Mouse (Mus musculus): ENCODE measurements around the gene Fpgs.
A peak's percentile ranks its signal among the peaks of the same experiment; 100 is the strongest.

Fpgs gene

GRCm38 (mm10) chr2:32724832-32725790, 21.2 kb upstream of the Fpgs start:
- no peak for DNase-seq (ENCODE audit: low spot score)

- DNase-seq (ENCODE audit: low spot score), result no peak
Measured at GRCm38 (mm10) chr2:32724149-32724548, 20.2 kb upstream of the Fpgs start.

GRCm38 (mm10) chr2:32722581-32722980, 18.6 kb upstream of the Fpgs start:
- DNase-seq (ENCODE audit: low spot score), result no peak

GRCm38 (mm10) chr2:32722046-32722445, 18.1 kb upstream of the Fpgs start:
- no peak for DNase-seq (ENCODE audit: low spot score)

- no peak for DNase-seq (ENCODE audit: low spot score)
Measured at GRCm38 (mm10) chr2:32720681-32721229, 16.8 kb upstream of the Fpgs start, which contains the start of gene Sh2d3c. Gene Sh2d3c (plus strand): TSS chr2:32721055.

GRCm38 (mm10) chr2:32720053-32720452, 16.1 kb upstream of the Fpgs start:
- DNase-seq (ENCODE audit: low spot score), result no peak

- no peak for DNase-seq (ENCODE audit: low spot score)
Measured at GRCm38 (mm10) chr2:32718761-32719160, 14.8 kb upstream of the Fpgs start.

- DNase-seq (ENCODE audit: low spot score), result no peak
Measured at GRCm38 (mm10) chr2:32714987-32715425, 11.1 kb upstream of the Fpgs start.

- no peak for DNase-seq (ENCODE audit: low spot score)
Measured at GRCm38 (mm10) chr2:32714117-32714986, 10.4 kb upstream of the Fpgs start.

- DNase-seq (ENCODE audit: low spot score), result peak; percentile 90
Measured at GRCm38 (mm10) chr2:32712934-32713817, 9.2 kb upstream of the Fpgs start, which contains the start of gene Cdk9. Gene Cdk9 (minus strand): TSS chr2:32713076.

- DNase-seq (ENCODE audit: low spot score), result peak; percentile 94
Measured at GRCm38 (mm10) chr2:32712586-32712933, 8.6 kb upstream of the Fpgs start.

- DNase-seq (ENCODE audit: low spot score), result peak; percentile 78
Measured at GRCm38 (mm10) chr2:32712108-32712551, 8.2 kb upstream of the Fpgs start.

- no peak for DNase-seq (ENCODE audit: low spot score)
Measured at GRCm38 (mm10) chr2:32711301-32712056, 7.5 kb upstream of the Fpgs start.

- no peak for DNase-seq (ENCODE audit: low spot score)
Measured at GRCm38 (mm10) chr2:32710425-32710824, 6.5 kb upstream of the Fpgs start.

GRCm38 (mm10) chr2:32709521-32710137, 5.7 kb upstream of the Fpgs start:
- no peak for DNase-seq (ENCODE audit: low spot score)

- no peak for DNase-seq (ENCODE audit: low spot score)
Measured at GRCm38 (mm10) chr2:32708643-32709042, 4.7 kb upstream of the Fpgs start.

- DNase-seq (ENCODE audit: low spot score), result no peak
Measured at GRCm38 (mm10) chr2:32706971-32707370, 3.0 kb upstream of the Fpgs start.

- DNase-seq (ENCODE audit: low spot score), result no peak
Measured at GRCm38 (mm10) chr2:32705018-32705417, 1.1 kb upstream of the Fpgs start.

- no peak for DNase-seq (ENCODE audit: low spot score)
Measured at GRCm38 (mm10) chr2:32703046-32703445, 899 bp downstream of the Fpgs start.

Measured in testis, postnatal 14 days (tissue).